Mouse (Mus musculus): Measurements from ENCODE around the gene Calcoco2.

GRCm38 (mm10) chr11:96070353-96070752, 41.4 kb downstream of the Calcoco2 start:
- TF ChIP-seq HCFC1 (IDR thresholded peaks at IDR 0.05; ENCODE audit: low read depth, low read length) (no peak), EP300 (IDR thresholded peaks at IDR 0.05; ENCODE audit: low read depth in 1 of 2, low read length in 2 of 2) (no peak), CTCF (IDR thresholded peaks at IDR 0.05 in 2 of 3, conservative IDR thresholded peaks at IDR 0.05 in 1 of 3; ENCODE audit: control insufficient read depth in 1 of 3, insufficient read depth in 1 of 3, low read depth in 2 of 3, low read length in 3 of 3, poor library complexity in 1 of 3, severe bottlenecking in 1 of 3) (no peak), ZC3H11A (IDR thresholded peaks at IDR 0.05; ENCODE audit: low read depth, low read length) (no peak), POLR2A (IDR thresholded peaks at IDR 0.05; ENCODE audit: control insufficient read depth in 1 of 2, insufficient read depth in 1 of 2, low read depth in 1 of 2, low read length in 2 of 2, poor library complexity in 1 of 2) (0 out of 4 replicates have a peak, but pooled peaks of 1 of the 2 experiments have one; percentile 32), USF2 (IDR thresholded peaks at IDR 0.05; ENCODE audit: borderline replicate concordance in 1 of 2, insufficient read depth in 1 of 2, low read depth in 1 of 2, low read length in 2 of 2) (no peak), MAFK (IDR thresholded peaks at IDR 0.05; ENCODE audit: borderline replicate concordance, low read depth, low read length) (no peak; the same call in 1 of the 2 replicates), MYC (IDR thresholded peaks at IDR 0.05; ENCODE audit: low read depth, low read length) (no peak), CHD1 (IDR thresholded peaks at IDR 0.05; ENCODE audit: low read depth, low read length) (no peak), GABPA (IDR thresholded peaks at IDR 0.05; ENCODE audit: low read depth, low read length) (no peak), ZNF384 (IDR thresholded peaks at IDR 0.05; ENCODE audit: low read depth, low read length) (no peak), ELF1 (IDR thresholded peaks at IDR 0.05; ENCODE audit: low read depth, low read length) (no peak), MYB (IDR thresholded peaks at IDR 0.05; ENCODE audit: low read depth, low read length) (no peak), RAD21 (IDR thresholded peaks at IDR 0.05; ENCODE audit: low read depth, low read length) (no peak)
